Mouse (Mus musculus): ENCODE data around the gene Mphosph8. TPM values are rescaled to one million over a fixed set of nuclear protein-coding genes. Genes with fewer than 3 reads are reported as not detected.

Mphosph8 gene
- 1.8 and 6.0 TPM in 2 replicates for polyA plus RNA-seq (2012; rRNA removed; ENCODE audit: low replicate concordance)

GRCm38 (mm10) chr14:56667969-56668802 lies at the start of gene Mphosph8:
Mphosph8 (plus strand) TSS chr14:56668248.

Other genes with a start within 250 kb of the Mphosph8 start
- 1.4 and 2.0 TPM in 2 replicates for gene Cenpj, start 92.8 kb upstream of the Mphosph8 start, polyA plus RNA-seq (2012; rRNA removed; ENCODE audit: low replicate concordance)
- 5.2 and 10.1 TPM in 2 replicates for gene Parp4, start 92.6 kb upstream of the Mphosph8 start, polyA plus RNA-seq (2012; rRNA removed; ENCODE audit: low replicate concordance)
- gene Pspc1, start 110.1 kb downstream of the Mphosph8 start, polyA plus RNA-seq (2012; rRNA removed; ENCODE audit: low replicate concordance) = 3.0 and 5.5 TPM in 2 replicates
- gene Zmym5, start 143.5 kb downstream of the Mphosph8 start, polyA plus RNA-seq (2012; rRNA removed; ENCODE audit: low replicate concordance) = 3.4 and 10.1 TPM in 2 replicates
- 4.6 and 11.3 TPM in 2 replicates for gene Zmym2, start 218.4 kb downstream of the Mphosph8 start, polyA plus RNA-seq (2012; rRNA removed; ENCODE audit: low replicate concordance)